Mouse (Mus musculus) heart, adult 18-20 months (tissue): Measurements from ENCODE around the gene Msrb2. TPM values are rescaled to one million over a fixed set of nuclear protein-coding genes. Genes with fewer than 3 reads are reported as not detected.

Experiments used
- DNase-seq, 2 experiments: peaks; one replicate each; pipeline ENCODE4 v3.0.0; 2021 to 2022; ENCODE audit warnings: mixed read lengths in 1 of 2
- total RNA-seq, 2 experiments: library from RNA; stranded (reverse); gene quantifications; 2 replicates each; pipeline ENCODE4 v1.2.3; 2021

The Msrb2 gene
- total RNA-seq, 2 experiments from 2014 or later = 62.6 to 68.2 TPM

- no peak for DNase-seq
Measured at GRCm38 (mm10) chr2:19390411-19391143, 19.3 kb downstream of the Msrb2 start.

GRCm38 (mm10) chr2:19391649-19392048 lies 20.4 kb downstream of the Msrb2 start:
- DNase-seq = no peak

- no peak for DNase-seq
Measured at GRCm38 (mm10) chr2:19392793-19393192, 21.6 kb downstream of the Msrb2 start.

GRCm38 (mm10) chr2:19405409-19405808 lies 34.2 kb downstream of the Msrb2 start:
- no peak for DNase-seq

- DNase-seq = peak; percentile 20 to 39
Measured at GRCm38 (mm10) chr2:19406531-19406930, 35.3 kb downstream of the Msrb2 start.

GRCm38 (mm10) chr2:19414222-19414965 lies 43.2 kb downstream of the Msrb2 start:
- peak; percentile 18 to 81 for DNase-seq

GRCm38 (mm10) chr2:19415063-19415521 lies 43.9 kb downstream of the Msrb2 start:
- DNase-seq = peak; percentile 70 to 86

- DNase-seq = no peak
Measured at GRCm38 (mm10) chr2:19416066-19416465, 44.8 kb downstream of the Msrb2 start.

- DNase-seq = no peak
Measured at GRCm38 (mm10) chr2:19419686-19420345, 48.6 kb downstream of the Msrb2 start.

- DNase-seq = no peak
Measured at GRCm38 (mm10) chr2:19422226-19422625, 51.0 kb downstream of the Msrb2 start.

- DNase-seq = no peak
Measured at GRCm38 (mm10) chr2:19423086-19423485, 51.8 kb downstream of the Msrb2 start.

- DNase-seq = peak in 1 of 2 experiments; percentile 49
Measured at GRCm38 (mm10) chr2:19429031-19429430, 57.8 kb downstream of the Msrb2 start.

GRCm38 (mm10) chr2:19429691-19430690 lies 58.8 kb downstream of the Msrb2 start:
- no peak for DNase-seq

GRCm38 (mm10) chr2:19430746-19431145 lies 59.5 kb downstream of the Msrb2 start:
- DNase-seq = no peak

GRCm38 (mm10) chr2:19431186-19431585 lies 59.9 kb downstream of the Msrb2 start:
- no peak for DNase-seq

GRCm38 (mm10) chr2:19431614-19432323 lies 60.5 kb downstream of the Msrb2 start:
- DNase-seq = no peak

GRCm38 (mm10) chr2:19444346-19444745 lies 73.1 kb downstream of the Msrb2 start:
- DNase-seq = no peak
